Mouse (Mus musculus): ENCODE data around the gene Ifi206. TPM values are rescaled to one million over a fixed set of nuclear protein-coding genes. Genes with fewer than 3 reads are reported as not detected.

The Ifi206 gene
- polyA plus RNA-seq, 1 experiment = not detected

DNA sequence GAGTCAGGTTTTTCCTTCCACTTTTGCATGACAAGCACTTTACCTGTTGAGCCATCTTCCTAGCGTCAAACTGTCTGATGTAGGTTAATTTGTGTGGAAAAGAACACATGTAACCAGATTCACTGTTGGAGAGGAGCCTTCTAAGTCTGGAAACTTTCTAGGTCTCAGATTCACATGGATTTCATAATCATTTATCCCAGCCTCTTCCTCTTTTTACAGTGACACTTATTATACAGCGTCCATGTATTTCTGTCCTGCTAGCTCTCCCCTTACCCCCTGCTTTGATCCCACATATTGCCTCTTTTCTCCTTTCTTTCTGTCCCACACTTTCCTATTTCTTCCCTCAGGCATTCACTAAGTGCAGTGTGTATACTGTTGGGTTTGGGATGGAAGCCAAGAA is 64.5 kb downstream of the Ifi206 start:
- TF ChIP-seq CTCF (IDR thresholded peaks at IDR 0.05; ENCODE audit: insufficient read depth, low read depth, low read length) (no peak), POLR2A (IDR thresholded peaks at IDR 0.05; ENCODE audit: insufficient read depth, low read depth, low read length) (no peak)
- Histone ChIP-seq H3K27ac (ENCODE audit: insufficient read depth, low read depth, low read length) (no peak overlapping the region), H3K4me3 (ENCODE audit: insufficient read depth, low read depth, low read length) (no peak overlapping the region), H3K4me1 (ENCODE audit: control insufficient read depth, insufficient read depth, low read length) (no peaks in the 10 kb centered on the region)
- WGBS = 79% methylated on average over 2 of the region's 2 CpGs

DNA sequence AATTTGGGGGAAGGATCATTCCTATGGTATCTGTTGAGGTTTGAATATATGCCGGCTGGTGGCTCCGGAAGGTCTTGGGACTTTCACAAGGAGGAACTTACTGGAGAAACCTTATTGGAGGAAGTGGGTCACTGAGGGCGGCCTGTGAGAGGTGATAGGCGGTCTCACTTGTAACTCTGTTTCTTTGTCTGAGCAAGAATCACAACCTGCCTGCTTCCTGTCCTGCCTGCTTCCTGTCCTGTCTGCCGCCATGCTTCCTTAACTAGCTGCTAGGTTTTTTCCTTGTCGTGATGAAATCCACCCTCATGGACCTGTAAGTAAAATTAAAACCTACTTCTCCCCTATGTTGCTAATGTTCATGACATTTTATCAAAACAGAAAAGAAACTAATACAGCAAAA is 70.5 kb downstream of the Ifi206 start:
- Histone ChIP-seq H3K4me3 (ENCODE audit: insufficient read depth, low read depth, low read length) (no peak overlapping the region), H3K27ac (ENCODE audit: insufficient read depth, low read depth, low read length) (no peak overlapping the region), H3K4me1 (ENCODE audit: control insufficient read depth, insufficient read depth, low read length) (no peaks in the 10 kb centered on the region)
- no peak for TF ChIP-seq POLR2A (IDR thresholded peaks at IDR 0.05; ENCODE audit: insufficient read depth, low read depth, low read length)
- no peak for TF ChIP-seq CTCF (IDR thresholded peaks at IDR 0.05; ENCODE audit: insufficient read depth, low read depth, low read length)
- 86% methylated on average over 6 of the region's 6 CpGs for WGBS

DNA sequence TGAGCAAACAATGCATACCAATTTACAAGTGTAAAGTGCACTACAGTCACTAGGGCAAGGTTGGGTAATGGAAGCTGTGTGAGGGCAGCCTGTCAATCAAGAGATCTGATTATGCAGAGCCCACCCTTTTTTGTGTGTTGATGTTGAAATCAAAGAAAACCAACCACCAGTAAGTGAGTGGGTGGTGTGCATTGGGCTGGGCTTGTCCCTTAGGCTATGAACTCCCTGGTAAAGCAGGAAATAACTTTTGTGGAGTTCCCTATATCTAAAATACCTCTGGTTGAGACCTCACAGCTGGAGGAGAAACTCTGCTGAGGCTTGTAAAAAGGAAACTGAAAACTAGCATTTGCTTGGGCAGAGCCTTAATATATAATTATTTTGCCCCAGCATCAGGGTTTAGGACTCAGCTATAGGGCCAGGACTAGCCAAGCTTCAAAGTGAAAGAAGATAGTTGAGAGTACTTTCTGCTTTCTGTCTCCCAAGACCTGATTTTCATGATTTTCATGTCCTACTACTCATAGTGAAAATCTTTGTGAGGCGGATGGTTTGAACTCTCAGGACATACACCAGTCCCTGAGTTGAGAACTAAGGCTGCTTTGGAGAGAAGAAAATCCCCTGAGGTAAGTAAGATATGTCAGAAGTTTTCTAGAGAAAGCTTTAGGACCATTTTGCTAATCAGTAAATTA is 71.8 kb downstream of the Ifi206 start:
- WGBS = 88% methylated on average over 1 of the region's 1 CpGs
- Histone ChIP-seq H3K4me3 (ENCODE audit: insufficient read depth, low read depth, low read length) (no peak overlapping the region), H3K4me1 (ENCODE audit: control insufficient read depth, insufficient read depth, low read length) (no peaks in the 10 kb centered on the region), H3K27ac (ENCODE audit: insufficient read depth, low read depth, low read length) (no peak overlapping the region)
- TF ChIP-seq POLR2A (IDR thresholded peaks at IDR 0.05; ENCODE audit: insufficient read depth, low read depth, low read length) (no peak), CTCF (IDR thresholded peaks at IDR 0.05; ENCODE audit: insufficient read depth, low read depth, low read length) (no peak)

DNA sequence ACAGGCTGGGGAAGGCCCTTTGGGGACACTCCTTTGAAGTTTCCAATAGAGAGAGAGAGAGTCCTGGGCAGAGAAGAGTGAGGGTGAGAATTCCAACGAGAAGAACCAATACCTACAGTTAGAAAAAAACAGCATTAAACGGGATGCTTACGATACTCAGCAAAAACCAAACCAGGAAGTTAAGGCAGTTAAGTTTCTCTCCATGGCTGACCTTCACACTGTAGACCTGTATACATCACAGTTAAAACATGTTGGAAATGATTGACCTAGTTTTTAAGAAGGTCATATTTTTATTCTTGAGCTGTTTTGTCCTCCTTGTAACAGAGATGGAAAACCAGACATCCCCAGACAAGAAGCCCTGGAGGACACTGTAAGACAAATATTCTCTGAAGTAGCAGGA is 72.3 kb downstream of the Ifi206 start:
- Histone ChIP-seq H3K4me3 (ENCODE audit: insufficient read depth, low read depth, low read length) (no peak overlapping the region), H3K27ac (ENCODE audit: insufficient read depth, low read depth, low read length) (no peak overlapping the region), H3K4me1 (ENCODE audit: control insufficient read depth, insufficient read depth, low read length) (no peaks in the 10 kb centered on the region)
- TF ChIP-seq CTCF (IDR thresholded peaks at IDR 0.05; ENCODE audit: insufficient read depth, low read depth, low read length) (no peak), POLR2A (IDR thresholded peaks at IDR 0.05; ENCODE audit: insufficient read depth, low read depth, low read length) (no peak)
- WGBS = 87% methylated on average over 3 of the region's 3 CpGs

Other genes starting within 250 kb of the Ifi206 start
- not detected in 2 replicates for gene Olfr418, start 225.0 kb downstream of the Ifi206 start, polyA plus RNA-seq (2012; ENCODE audit: insufficient read depth, insufficient read length, low replicate concordance, missing spikeins)
- not detected in 2 replicates for gene Mptx2, start 213.3 kb downstream of the Ifi206 start, polyA plus RNA-seq (2012; ENCODE audit: insufficient read depth, insufficient read length, low replicate concordance, missing spikeins)
- gene Ackr1, start 157.3 kb downstream of the Ifi206 start, polyA plus RNA-seq (2012; ENCODE audit: insufficient read depth, insufficient read length, low replicate concordance, missing spikeins) = not detected in 2 replicates
- not detected in 2 replicates for gene Aim2, start 140.2 kb downstream of the Ifi206 start, polyA plus RNA-seq (2012; ENCODE audit: insufficient read depth, insufficient read length, low replicate concordance, missing spikeins)
- gene Cadm3, start 123.3 kb downstream of the Ifi206 start, polyA plus RNA-seq (2012; ENCODE audit: insufficient read depth, insufficient read length, low replicate concordance, missing spikeins) = 88.8 TPM in 1 of 2 replicates, not detected in the other
- not detected in 2 replicates for gene Ifi214, start 44.9 kb upstream of the Ifi206 start, polyA plus RNA-seq (2012; ENCODE audit: insufficient read depth, insufficient read length, low replicate concordance, missing spikeins)
- not detected in 2 replicates for gene Ifi213, start 108.2 kb upstream of the Ifi206 start, polyA plus RNA-seq (2012; ENCODE audit: insufficient read depth, insufficient read length, low replicate concordance, missing spikeins)
- not detected in 2 replicates for gene Ifi209, start 139.9 kb upstream of the Ifi206 start, polyA plus RNA-seq (2012; ENCODE audit: insufficient read depth, insufficient read length, low replicate concordance, missing spikeins)
- not detected in 2 replicates for gene Ifi208, start 182.6 kb upstream of the Ifi206 start, polyA plus RNA-seq (2012; ENCODE audit: insufficient read depth, insufficient read length, low replicate concordance, missing spikeins)

Measured in olfactory bulb, adult 2 months (tissue).